Mouse (Mus musculus) right cerebral cortex, postnatal 25 days (tissue): ENCODE measurements at regions not wholly inside any gene's neighbourhood (a gene's known extent, or its start where the extent isn't known, plus 50 kb on each side); places are given as distances from the start of the nearest gene placed in this dataset.

Experiments used
- DNase-seq: peaks from one replicate; pipeline ENCODE4 v3.0.0; 2022

GRCm38 (mm10) chr2:173930606-173931177, 145.4 kb upstream of the Stx16 start:
- DNase-seq, result no peak

GRCm38 (mm10) chr2:173935706-173936105, 140.4 kb upstream of the Stx16 start:
- DNase-seq, result no peak

- no peak for DNase-seq
Measured at GRCm38 (mm10) chr2:173937531-173938439, 138.3 kb upstream of the Stx16 start.

GRCm38 (mm10) chr2:173938440-173938787, 137.7 kb upstream of the Stx16 start:
- DNase-seq, result no peak

- DNase-seq, result no peak
Measured at GRCm38 (mm10) chr2:173945441-173945840, 130.7 kb upstream of the Stx16 start.

- DNase-seq, result no peak
Measured at GRCm38 (mm10) chr2:173948586-173948985, 127.5 kb upstream of the Stx16 start.

GRCm38 (mm10) chr2:173950164-173950891, 125.8 kb upstream of the Stx16 start:
- no peak for DNase-seq

- no peak for DNase-seq
Measured at GRCm38 (mm10) chr2:173966111-173966510, 110.0 kb upstream of the Stx16 start.

GRCm38 (mm10) chr2:173970789-173971188, 105.3 kb upstream of the Stx16 start:
- DNase-seq, result no peak

GRCm38 (mm10) chr2:173976314-173977053, 99.6 kb upstream of the Stx16 start:
- DNase-seq, result no peak

GRCm38 (mm10) chr2:173977236-173978053, 98.7 kb upstream of the Stx16 start:
- no peak for DNase-seq

- no peak for DNase-seq
Measured at GRCm38 (mm10) chr2:173978138-173978765, 97.9 kb upstream of the Stx16 start.

GRCm38 (mm10) chr2:173981036-173981435, 95.1 kb upstream of the Stx16 start:
- DNase-seq, result no peak

GRCm38 (mm10) chr2:173987516-173987915, 88.6 kb upstream of the Stx16 start:
- no peak for DNase-seq

- DNase-seq, result no peak
Measured at GRCm38 (mm10) chr2:173987921-173988320, 88.2 kb upstream of the Stx16 start.

- DNase-seq, result no peak
Measured at GRCm38 (mm10) chr2:173988641-173989336, 87.3 kb upstream of the Stx16 start.

GRCm38 (mm10) chr2:173990664-173991063, 85.4 kb upstream of the Stx16 start:
- DNase-seq, result no peak

GRCm38 (mm10) chr2:173991447-173991846, 84.7 kb upstream of the Stx16 start:
- DNase-seq, result no peak

GRCm38 (mm10) chr2:173992041-173992440, 84.1 kb upstream of the Stx16 start:
- DNase-seq, result no peak

- peak; percentile 29 for DNase-seq
Measured at GRCm38 (mm10) chr2:173993431-173993955, 82.6 kb upstream of the Stx16 start.
